Mouse (Mus musculus) ES-CJ7 (cell line): ENCODE measurements around the gene Cfap20.

ENCODE experiments used
- DNase-seq: peaks from one replicate; pipeline ENCODE4 v3.0.0; 2011; ENCODE audit warnings: low read depth, low spot score

Cfap20 gene

GRCm38 (mm10) chr8:95434686-95435439, at the start of gene Cfap20:
Gene Cfap20 (minus strand): TSS chr8:95434869.
- peak; percentile 100 for DNase-seq

- no peak for DNase-seq
Observed at GRCm38 (mm10) chr8:95470008-95470407, 35.3 kb upstream of the Cfap20 start.

GRCm38 (mm10) chr8:95468995-95469394, 34.3 kb upstream of the Cfap20 start:
- DNase-seq, result no peak

- DNase-seq, result no peak
Observed at GRCm38 (mm10) chr8:95466543-95466942, 31.9 kb upstream of the Cfap20 start.

- no peak for DNase-seq
Observed at GRCm38 (mm10) chr8:95452518-95452917, 17.8 kb upstream of the Cfap20 start.

GRCm38 (mm10) chr8:95450271-95450670, 15.6 kb upstream of the Cfap20 start:
- DNase-seq, result no peak

- DNase-seq, result no peak
Observed at GRCm38 (mm10) chr8:95447661-95448060, 13.0 kb upstream of the Cfap20 start.

GRCm38 (mm10) chr8:95445042-95445441, 10.4 kb upstream of the Cfap20 start:
- DNase-seq, result no peak

GRCm38 (mm10) chr8:95441491-95442039, 6.9 kb upstream of the Cfap20 start:
- DNase-seq, result no peak

GRCm38 (mm10) chr8:95440168-95440709, 5.6 kb upstream of the Cfap20 start:
- peak; percentile 28 for DNase-seq

- DNase-seq, result no peak
Observed at GRCm38 (mm10) chr8:95439421-95439820, 4.8 kb upstream of the Cfap20 start.

- no peak for DNase-seq
Observed at GRCm38 (mm10) chr8:95437341-95437992, 2.8 kb upstream of the Cfap20 start.

- DNase-seq, result peak; percentile 52
Observed at GRCm38 (mm10) chr8:95435930-95436329, 1.3 kb upstream of the Cfap20 start.

- no peak for DNase-seq
Observed at GRCm38 (mm10) chr8:95435471-95435870, 802 bp upstream of the Cfap20 start.

GRCm38 (mm10) chr8:95434233-95434632, 436 bp downstream of the Cfap20 start:
- peak; percentile 23 for DNase-seq

- no peak for DNase-seq
Observed at GRCm38 (mm10) chr8:95433124-95433523, 1.5 kb downstream of the Cfap20 start.

- no peak for DNase-seq
Observed at GRCm38 (mm10) chr8:95432471-95432870, 2.2 kb downstream of the Cfap20 start.

GRCm38 (mm10) chr8:95429945-95430344, 4.7 kb downstream of the Cfap20 start:
- no peak for DNase-seq

GRCm38 (mm10) chr8:95427594-95428535, 6.8 kb downstream of the Cfap20 start:
- DNase-seq, result peak; percentile 97

- DNase-seq, result no peak
Observed at GRCm38 (mm10) chr8:95426781-95427281, 7.8 kb downstream of the Cfap20 start.

- no peak for DNase-seq
Observed at GRCm38 (mm10) chr8:95424682-95425081, 10.0 kb downstream of the Cfap20 start.
